In genomic region chr13:56228790-56229189, GRCm38 (mm10) we compare ENCODE assay signal across 34 mouse cellular contexts. TPM values are rescaled to one million over a fixed set of nuclear protein-coding genes. Genes with fewer than 3 reads are reported as not detected.
DNase-seq lines count a peak whose midpoint lies in the region; ATAC-seq lines count a peak whose summit lies in the region.
"Had no signal": no experiment of that assay in that cellular context is flagged by ENCODE, and none has a peak within 500 bp of the region (broad histone marks: within the 10 kb centered on the region; RNA-seq: fewer than 3 reads in every experiment).

No protein-coding gene starts in this region.

- 6% methylated on average over 7 of the region's 7 CpGs for WGBS in hindbrain, embryonic 10.5 days
- WGBS in hindbrain, embryonic 13.5 days: 4% methylated on average over 7 of the region's 7 CpGs
- WGBS in neural tube, embryonic 11.5 days: 5% methylated on average over 7 of the region's 7 CpGs
- WGBS in neural tube, embryonic 15.5 days: 2% methylated on average over 6 of the region's 7 CpGs

- no peaks in the 10 kb centered on the region for H3K9me3 ChIP-seq in hindbrain, embryonic 10.5 days
- H3K9me3 ChIP-seq in hindbrain, embryonic 13.5 days: no peaks in the 10 kb centered on the region
- no peaks in the 10 kb centered on the region for H3K9me3 ChIP-seq in neural tube, embryonic 11.5 days (ENCODE audit: control insufficient read depth, low read length)
- H3K9me3 ChIP-seq in neural tube, embryonic 15.5 days (replicated peaks): no peaks in the 10 kb centered on the region
- H3K9me3 ChIP-seq: embryonic facial prominence, embryonic 12.5 days; heart, embryonic 13.5 days; liver, embryonic 12.5 days; megakaryocyte, embryonic 14.5 days had no signal

- H3K4me3 ChIP-seq in hindbrain, embryonic 10.5 days: no peak overlapping the region
- no peak overlapping the region for H3K4me3 ChIP-seq in hindbrain, embryonic 13.5 days
- H3K4me3 ChIP-seq in neural tube, embryonic 11.5 days (ENCODE audit: low read depth, low read length): no peak overlapping the region
- H3K4me3 ChIP-seq in neural tube, embryonic 15.5 days (replicated peaks): no peak overlapping the region
- H3K4me3 ChIP-seq: embryonic facial prominence, embryonic 12.5 days; heart, embryonic 13.5 days; liver, embryonic 12.5 days; megakaryocyte, embryonic 14.5 days had no signal

- peaks cover 94% of the 10 kb centered on the region for H3K27me3 ChIP-seq in hindbrain, embryonic 10.5 days (ENCODE audit: insufficient read depth, poor library complexity, severe bottlenecking)
- peaks cover 94% of the 10 kb centered on the region for H3K27me3 ChIP-seq in hindbrain, embryonic 13.5 days
- H3K27me3 ChIP-seq in neural tube, embryonic 11.5 days (ENCODE audit: control insufficient read depth, insufficient read depth, low read length): peaks cover 24% of the 10 kb centered on the region
- peaks cover 75% of the 10 kb centered on the region for H3K27me3 ChIP-seq in neural tube, embryonic 15.5 days (replicated peaks)

- no peaks in the 10 kb centered on the region for H3K36me3 ChIP-seq in hindbrain, embryonic 10.5 days
- no peaks in the 10 kb centered on the region for H3K36me3 ChIP-seq in hindbrain, embryonic 13.5 days
- no peaks in the 10 kb centered on the region for H3K36me3 ChIP-seq in neural tube, embryonic 11.5 days (ENCODE audit: control insufficient read depth, insufficient read depth, low read length)
- no peaks in the 10 kb centered on the region for H3K36me3 ChIP-seq in neural tube, embryonic 15.5 days
- H3K36me3 ChIP-seq: embryonic facial prominence, embryonic 12.5 days; heart, embryonic 13.5 days; liver, embryonic 12.5 days had no signal

- peak overlapping the region; percentile 56; the same call in 1 of the 2 replicates for H3K27ac ChIP-seq in hindbrain, embryonic 10.5 days
- H3K27ac ChIP-seq in hindbrain, embryonic 13.5 days: no peak overlapping the region
- H3K27ac ChIP-seq in neural tube, embryonic 11.5 days (ENCODE audit: low read depth, low read length): no peak overlapping the region
- H3K27ac ChIP-seq in neural tube, embryonic 15.5 days (replicated peaks): no peak overlapping the region
- H3K27ac ChIP-seq: embryonic facial prominence, embryonic 12.5 days; heart, embryonic 13.5 days; kidney, postnatal 0 days; liver, embryonic 12.5 days had no signal

- DNase-seq in hindbrain, embryonic 10.5 days (ENCODE audit: low spot score): peak; percentile 24
- peak; percentile 62 for DNase-seq in neural tube, embryonic 11.5 days (ENCODE audit: low spot score)
- peak; percentile 22 for DNase-seq in embryo, embryonic 9.5 days (ENCODE audit: extremely low spot score)
- peak; percentile 51 for DNase-seq in retina, embryonic 14.5 days (ENCODE audit: low spot score)
- DNase-seq: adrenal gland, postnatal 14 days; cerebellum, adult 11 months; cerebellum, adult 9-10 months; cerebellum, postnatal 36 days; gastrocnemius, postnatal 10 days; heart, postnatal 10 days; kidney, adult 8-10 months; kidney, postnatal 4 days; layer of hippocampus, postnatal 36 days; left cerebral cortex, postnatal 4 days; liver, postnatal 0 days; lung, postnatal 36 days had no signal

- peaks cover 44% of the 10 kb centered on the region for H3K4me1 ChIP-seq in hindbrain, embryonic 10.5 days (replicated peaks)
- peaks cover 37% of the 10 kb centered on the region for H3K4me1 ChIP-seq in hindbrain, embryonic 13.5 days (replicated peaks)
- peaks cover 15% of the 10 kb centered on the region for H3K4me1 ChIP-seq in neural tube, embryonic 11.5 days (ENCODE audit: control insufficient read depth, insufficient read depth, low read length)
- H3K4me1 ChIP-seq in neural tube, embryonic 15.5 days: peaks cover 11% of the 10 kb centered on the region; the same call in 1 of the 2 replicates
- H3K4me1 ChIP-seq: heart, embryonic 13.5 days; liver, embryonic 12.5 days; megakaryocyte, embryonic 14.5 days had no signal

- ATAC-seq in hindbrain, embryonic 13.5 days (ENCODE audit: low FRiP score): no peak
- no peak for ATAC-seq in neural tube, embryonic 11.5 days (ENCODE audit: insufficient read depth, low FRiP score, low TSS enrichment)
- ATAC-seq in neural tube, embryonic 15.5 days (ENCODE audit: low FRiP score): no peak
- no peak for ATAC-seq in megakaryocyte, adult 5-6 weeks (ENCODE audit: poor library complexity, severe bottlenecking)
- ATAC-seq: CD4-positive, CD25-positive, alpha-beta regulatory T cell, adult 4 months; intestine, embryonic 16.5 days; liver, embryonic 12.5 days; liver, postnatal 0 days had no signal

- H3K4me2 ChIP-seq in hindbrain, embryonic 13.5 days: no peak overlapping the region
- H3K4me2 ChIP-seq in neural tube, embryonic 11.5 days (ENCODE audit: low read depth): no peak overlapping the region
- no peak overlapping the region for H3K4me2 ChIP-seq in neural tube, embryonic 15.5 days
- H3K4me2 ChIP-seq: embryonic facial prominence, embryonic 12.5 days; heart, embryonic 13.5 days; liver, embryonic 12.5 days had no signal

- no peak overlapping the region for H3K9ac ChIP-seq in hindbrain, embryonic 13.5 days
- no peak overlapping the region for H3K9ac ChIP-seq in neural tube, embryonic 11.5 days (ENCODE audit: low read length)
- no peak overlapping the region for H3K9ac ChIP-seq in neural tube, embryonic 15.5 days (replicated peaks)
- H3K9ac ChIP-seq: embryonic facial prominence, embryonic 12.5 days; heart, embryonic 13.5 days; liver, embryonic 12.5 days; liver, postnatal 0 days had no signal

RNA-seq across cellular contexts. Expression of gene Neurog1, which starts 23.2 kb away (rescaled TPM):
- 28.4 and 33.7 TPM in 2 replicates for polyA plus RNA-seq in hindbrain, embryonic 10.5 days (2016; fragmentation: Nextera tagmentation; extraction: Ambion mirVana)
- polyA plus RNA-seq in hindbrain, embryonic 13.5 days (2015; fragmentation: Nextera tagmentation; extraction: Ambion mirVana): 5.9 and 9.8 TPM in 2 replicates
- 37.3 and 44.0 TPM in 2 replicates for polyA plus RNA-seq in neural tube, embryonic 11.5 days (2014; fragmentation: Nextera tagmentation; extraction: Ambion mirVana)
- 0.18 TPM in 1 of 2 replicates, not detected in the other for polyA plus RNA-seq in neural tube, embryonic 15.5 days (2015; fragmentation: Nextera tagmentation; extraction: Ambion mirVana)
- not detected in 2 replicates for total RNA-seq in megakaryocyte, adult 5-6 weeks (2015)
- not detected in 2 replicates for total RNA-seq in megakaryocyte, adult 5-6 weeks (2017)
- total RNA-seq: adrenal gland, postnatal 14 days; gastrocnemius, postnatal 10 days; heart, adult 8-10 months; heart, postnatal 10 days; hematopoietic stem cell, adult 5-6 weeks; left cerebral cortex, postnatal 4 days; monocyte, adult 5-6 weeks; neutrophil, adult 5-6 weeks had no signal
- polyA plus RNA-seq: CD4-positive, CD25-positive, alpha-beta regulatory T cell, adult 4 months; gonadal fat pad, adult 2 months; heart, embryonic 13.5 days; intestine, embryonic 16.5 days; kidney, postnatal 0 days; liver, embryonic 12.5 days; liver, postnatal 0 days; lung, embryonic 16.5 days; stomach, embryonic 14.5 days; urinary bladder, adult 2 months had no signal

RNA-seq across cellular contexts. Expression of gene Tifab, which starts 50.1 kb away (rescaled TPM):
- 1.2 and 1.4 TPM in 2 replicates for polyA plus RNA-seq in hindbrain, embryonic 10.5 days (2016; fragmentation: Nextera tagmentation; extraction: Ambion mirVana)
- 1.1 and 1.5 TPM in 2 replicates for polyA plus RNA-seq in hindbrain, embryonic 13.5 days (2015; fragmentation: Nextera tagmentation; extraction: Ambion mirVana)
- polyA plus RNA-seq in neural tube, embryonic 11.5 days (2014; fragmentation: Nextera tagmentation; extraction: Ambion mirVana): 0.26 and 0.44 TPM in 2 replicates
- 1.1 and 2.3 TPM in 2 replicates for polyA plus RNA-seq in neural tube, embryonic 15.5 days (2015; fragmentation: Nextera tagmentation; extraction: Ambion mirVana)
- 161 and 168 TPM in 2 replicates for total RNA-seq in megakaryocyte, adult 5-6 weeks (2015)
- total RNA-seq in megakaryocyte, adult 5-6 weeks (2017): 230 and 238 TPM in 2 replicates
